Mouse (Mus musculus) midbrain, embryonic 11.5 days (tissue): ENCODE data around the gene Lactbl1. TPM values are rescaled to one million over a fixed set of nuclear protein-coding genes. Genes with fewer than 3 reads are reported as not detected.

ENCODE experiments used
- ATAC-seq: fragments of 200-750 bp; cut with Nextera tagmentation; 2 replicates; pipeline ENCODE4 v1.8.0; 2017; ENCODE audit warnings: moderate TSS enrichment, moderate library complexity; ENCODE audit not compliant: low FRiP score
- DNase-seq: peaks from one replicate; pipeline ENCODE4 v3.0.0; 2015; ENCODE audit warnings: low spot score; ENCODE audit errors: missing footprints
- H3K27ac ChIP-seq: fragments of 300-500 bp; sonication (generic); 2 replicates; pipeline ENCODE4 v1.5.1; 2014; ENCODE audit warnings: low read depth, low read length
- H3K27me3 ChIP-seq: fragments of 300-500 bp; sonication (generic); 2 replicates; pipeline ENCODE4 v1.6.1; 2014; ENCODE audit warnings: mild to moderate bottlenecking, low read length, moderate library complexity, mixed read lengths; ENCODE audit not compliant: control insufficient read depth, insufficient read depth
- H3K36me3 ChIP-seq: fragments of 300-500 bp; sonication (generic); 2 replicates; pipeline ENCODE4 v1.6.1; 2014; ENCODE audit warnings: mild to moderate bottlenecking, low read length, moderate library complexity, mixed read lengths; ENCODE audit not compliant: control insufficient read depth, insufficient read depth
- H3K4me1 ChIP-seq: fragments of 300-500 bp; sonication (generic); 2 replicates; pipeline ENCODE4 v1.6.1; 2014; ENCODE audit warnings: low read length; ENCODE audit not compliant: control insufficient read depth, insufficient read depth
- H3K4me2 ChIP-seq: fragments of 300-500 bp; sonication (generic); 2 replicates; pipeline ENCODE4 v1.6.1; 2014; ENCODE audit warnings: mild to moderate bottlenecking, moderate library complexity
- H3K4me3 ChIP-seq: fragments of 300-500 bp; sonication (generic); 2 replicates; pipeline ENCODE4 v1.5.1; 2014; ENCODE audit warnings: low read depth, low read length
- H3K9ac ChIP-seq: fragments of 300-500 bp; sonication (generic); 2 replicates; pipeline ENCODE4 v1.6.1; 2014; ENCODE audit warnings: low read length
- H3K9me3 ChIP-seq: fragments of 300-500 bp; sonication (generic); 2 replicates; pipeline ENCODE4 v1.6.1; 2016; ENCODE audit warnings: low read length; ENCODE audit not compliant: control insufficient read depth
- WGBS: fragments of 180-500 bp; shearing (Covaris S2); extraction: QIAGEN DNeasy Blood & Tissue Kit; methylation state at CpG from one replicate; pipeline ENCODE4 v1.1.7; 2014; 5-methylcytosine and 5-hydroxymethylcytosine counted together
- polyA plus RNA-seq: library from polyadenylated mRNA; unstranded; fragments of >200 nt; fragmentation: Nextera tagmentation; extraction: Ambion mirVana; gene quantifications from 2 replicates; pipeline ENCODE4 v1.2.1, GENCODE M21; 2014

Gene Lactbl1
- polyA plus RNA-seq, result 0.06 TPM in 1 of 2 replicates, not detected in the other

DNA sequence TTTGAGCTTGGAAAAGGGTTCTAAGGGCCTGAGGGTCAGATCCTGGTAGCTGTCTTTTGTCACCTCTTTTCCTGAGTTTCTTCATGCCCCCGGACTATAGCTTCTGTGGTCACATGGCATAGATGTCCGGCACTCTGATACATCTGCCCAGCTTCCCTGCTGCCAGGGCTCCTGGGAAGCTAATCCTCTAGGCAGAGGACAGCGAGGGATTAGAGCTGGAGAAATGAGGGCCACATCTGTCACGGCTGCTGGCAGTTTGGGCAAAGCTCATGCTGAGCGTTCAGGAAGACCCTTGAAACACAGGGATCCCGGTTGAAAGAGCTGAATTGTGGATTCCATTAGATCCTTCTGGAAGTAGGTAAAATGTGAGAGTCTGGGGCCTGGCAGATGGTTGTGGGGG lies at the start of gene Lactbl1:
Gene Lactbl1, plus strand, starts transcription at position 234 of the 400 bp plus-strand sequence.
- Histone ChIP-seq H3K4me3 (no peak within 1 kb of the TSS), H3K36me3 (no peaks in the 10 kb centered on the region), H3K9me3 (no peaks in the 10 kb centered on the region), H3K27me3 (no peaks in the 10 kb centered on the region), H3K4me1 (0 out of 2 replicates have a peak, but pooled peaks cover 2% of the 10 kb centered on the region), H3K27ac (no peak within 1 kb of the TSS), H3K4me2 (no peak within 1 kb of the TSS), H3K9ac (no peak within 1 kb of the TSS)
- WGBS, result 27% methylated on average over 6 of the region's 6 CpGs
- DNase-seq (peak; percentile 81), ATAC-seq (no peak)

DNA sequence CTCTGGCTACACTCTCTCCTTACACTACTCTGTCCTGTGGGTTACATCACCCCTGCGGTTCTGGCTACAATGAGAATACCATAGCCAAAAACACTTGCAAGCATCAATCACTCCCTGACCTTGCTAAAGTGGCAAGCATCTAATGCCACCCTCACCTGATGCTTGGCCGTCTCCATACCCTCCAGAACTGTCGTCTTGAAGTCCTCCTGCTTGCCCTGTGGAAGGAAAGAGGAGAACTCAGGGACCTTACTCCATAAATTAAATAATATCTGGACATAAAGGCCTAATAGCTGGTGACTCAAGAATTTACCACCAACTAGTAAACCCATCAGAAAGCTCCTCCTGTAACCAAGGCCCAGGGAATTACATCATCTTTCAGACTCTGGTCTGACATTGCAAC lies 40.5 kb upstream of the Lactbl1 start:
- H3K9ac ChIP-seq, result no peak overlapping the region
- ATAC-seq (no peak), DNase-seq (no peak)
- no peaks in the 10 kb centered on the region for H3K36me3 ChIP-seq
- no peaks in the 10 kb centered on the region for H3K4me1 ChIP-seq
- no peaks in the 10 kb centered on the region for H3K27me3 ChIP-seq
- H3K9me3 ChIP-seq, result no peaks in the 10 kb centered on the region
- no peak overlapping the region for H3K27ac ChIP-seq
- no peak overlapping the region for H3K4me3 ChIP-seq
- 93% methylated on average over 3 of the region's 3 CpGs for WGBS
- no peak overlapping the region for H3K4me2 ChIP-seq

DNA sequence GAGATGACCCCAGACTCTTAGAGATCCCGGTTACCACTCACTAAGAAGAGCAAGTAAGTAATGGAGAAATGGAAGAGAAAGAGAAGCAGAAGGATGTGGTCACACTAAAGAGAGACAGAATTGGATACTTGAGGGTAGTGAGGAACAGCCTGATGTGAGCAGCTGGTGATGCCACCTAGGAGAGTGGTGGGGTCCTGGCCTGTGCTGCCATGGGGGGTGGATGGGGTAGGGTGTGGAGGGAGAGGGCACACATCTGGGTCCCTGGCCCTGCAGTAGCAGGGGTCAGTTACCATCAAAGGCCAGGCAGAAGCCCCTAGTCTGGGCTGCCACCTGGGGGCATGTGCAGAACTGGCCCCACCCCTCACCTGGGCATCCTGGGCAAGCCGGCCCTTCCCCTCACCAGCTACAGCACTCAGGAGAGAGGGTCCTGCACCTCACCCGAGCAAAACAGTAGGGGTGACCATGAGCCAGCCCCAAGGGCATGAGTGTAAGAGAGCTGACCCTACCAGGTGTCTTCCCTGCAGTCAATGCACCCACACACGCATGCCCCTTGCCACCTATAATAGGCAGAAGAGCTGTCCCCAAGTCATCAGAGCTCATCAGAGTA lies 35.1 kb upstream of the Lactbl1 start:
- H3K9ac ChIP-seq, result no peak overlapping the region
- DNase-seq (no peak), ATAC-seq (no peak)
- H3K4me3 ChIP-seq, result no peak overlapping the region
- H3K4me1 ChIP-seq, result no peaks in the 10 kb centered on the region
- H3K27ac ChIP-seq, result no peak overlapping the region
- H3K27me3 ChIP-seq, result no peaks in the 10 kb centered on the region
- H3K4me2 ChIP-seq, result no peak overlapping the region
- no peaks in the 10 kb centered on the region for H3K9me3 ChIP-seq
- WGBS, result 87% methylated on average over 4 of the region's 4 CpGs
- H3K36me3 ChIP-seq, result peaks cover 2% of the 10 kb centered on the region; the same call in 1 of the 2 replicates

DNA sequence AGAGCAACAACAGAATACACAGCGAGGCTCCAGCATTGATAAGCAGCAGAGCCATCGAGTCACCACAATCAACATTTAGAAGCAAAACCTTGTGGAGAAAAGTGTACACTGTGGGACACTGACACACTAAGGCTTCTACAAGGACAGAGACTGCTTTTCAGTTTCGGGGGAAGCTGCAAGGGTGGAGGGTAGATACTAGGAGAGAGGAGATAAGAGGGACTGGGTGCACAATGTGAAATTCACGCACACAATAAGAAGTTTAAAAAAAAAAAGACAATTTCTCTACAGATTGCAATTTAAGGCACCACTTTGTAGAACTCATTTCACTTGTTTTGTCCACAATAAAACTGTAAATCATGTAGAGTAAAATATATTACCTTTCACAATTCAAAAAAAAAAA lies 34.4 kb upstream of the Lactbl1 start:
- peaks cover 2% of the 10 kb centered on the region; the same call in 1 of the 2 replicates for H3K36me3 ChIP-seq
- DNase-seq, result peak; percentile 72
- no peak overlapping the region for H3K4me2 ChIP-seq
- no peak overlapping the region for H3K9ac ChIP-seq
- no peaks in the 10 kb centered on the region for H3K9me3 ChIP-seq
- no peak for ATAC-seq
- no peak overlapping the region for H3K27ac ChIP-seq
- H3K4me1 ChIP-seq, result no peaks in the 10 kb centered on the region
- no peak overlapping the region for H3K4me3 ChIP-seq
- H3K27me3 ChIP-seq, result no peaks in the 10 kb centered on the region
- WGBS, result 89% methylated on average over 4 of the region's 4 CpGs

DNA sequence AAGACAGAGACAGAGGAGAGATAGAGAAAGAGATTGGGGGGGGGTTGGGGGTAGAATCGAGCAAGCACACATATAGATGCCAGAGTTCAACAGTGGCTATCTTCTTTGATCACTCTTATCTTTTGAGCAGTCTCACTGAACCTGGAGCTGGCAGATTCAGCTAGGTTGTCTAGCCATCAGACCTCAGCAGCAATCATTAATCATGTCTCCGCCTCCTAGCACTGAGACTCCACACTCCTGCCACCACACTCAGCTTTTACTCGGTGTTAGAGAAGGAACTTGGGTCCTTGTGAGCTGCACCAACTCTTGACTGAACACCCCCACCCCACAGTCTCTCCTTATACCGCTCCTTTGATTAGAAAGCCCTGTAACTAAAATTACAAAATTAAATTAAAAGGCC lies 30.3 kb upstream of the Lactbl1 start:
- H3K36me3 ChIP-seq, result peaks cover 2% of the 10 kb centered on the region; the same call in 1 of the 2 replicates
- no peak for DNase-seq

DNA sequence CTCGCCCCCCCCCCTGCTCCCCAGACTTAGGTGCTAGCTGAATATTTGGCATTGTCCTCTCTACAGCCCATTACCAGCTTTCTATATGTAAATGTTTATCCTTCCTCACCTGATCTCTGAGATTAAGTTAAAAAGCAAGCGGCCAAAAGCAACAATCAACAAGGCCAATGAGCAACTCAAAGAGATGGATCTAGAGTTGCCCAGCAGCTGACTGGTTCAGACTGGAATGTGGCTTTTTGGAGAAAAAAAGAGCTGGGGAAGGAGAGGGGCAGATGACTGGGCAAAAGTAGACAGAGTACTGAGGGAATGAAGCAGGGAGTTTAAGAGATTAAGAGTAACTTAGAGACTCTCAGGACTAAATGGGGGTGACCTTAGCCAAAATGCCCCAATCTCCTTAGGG lies 28.4 kb upstream of the Lactbl1 start:
- Histone ChIP-seq H3K36me3 (peaks cover 2% of the 10 kb centered on the region; the same call in 1 of the 2 replicates), H3K4me1 (0 out of 2 replicates have a peak, but pooled peaks cover 5% of the 10 kb centered on the region), H3K27me3 (no peaks in the 10 kb centered on the region), H3K27ac (no peak overlapping the region), H3K4me3 (no peak overlapping the region), H3K9me3 (no peaks in the 10 kb centered on the region), H3K9ac (no peak overlapping the region), H3K4me2 (no peak overlapping the region)
- ATAC-seq (no peak), DNase-seq (no peak)
- 87% methylated on average over 2 of the region's 2 CpGs for WGBS

More for the DNA sequence above, 30.3 kb upstream of the Lactbl1 start:
- no peak overlapping the region for H3K27ac ChIP-seq
- no peak overlapping the region for H3K4me2 ChIP-seq
- WGBS, result 88% methylated on average over 4 of the region's 4 CpGs
- no peak overlapping the region for H3K9ac ChIP-seq
- H3K27me3 ChIP-seq, result no peaks in the 10 kb centered on the region
- ATAC-seq, result no peak
- H3K4me1 ChIP-seq, result 0 out of 2 replicates have a peak, but pooled peaks cover 5% of the 10 kb centered on the region
- no peaks in the 10 kb centered on the region for H3K9me3 ChIP-seq
- H3K4me3 ChIP-seq, result no peak overlapping the region

DNA sequence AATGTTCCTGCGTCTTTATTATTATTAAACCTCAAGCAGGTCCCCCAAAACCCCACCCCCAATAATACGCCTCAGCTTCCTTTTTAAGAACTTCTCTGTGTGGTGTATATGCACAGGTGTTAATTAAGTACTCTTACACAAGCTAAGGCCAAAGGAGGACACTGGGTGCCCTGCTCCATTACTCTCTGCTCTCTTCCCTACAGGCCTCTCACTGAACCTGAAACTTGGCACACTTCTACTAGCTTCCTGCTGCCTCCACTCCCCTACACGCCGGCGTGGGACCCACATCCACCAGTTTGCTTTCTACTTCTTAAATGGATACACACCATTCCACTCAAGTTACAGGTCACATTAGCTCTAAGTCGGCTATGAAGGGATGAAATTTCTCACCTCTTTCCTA lies 27.2 kb upstream of the Lactbl1 start:
- Histone ChIP-seq H3K4me1 (peaks cover 5% of the 10 kb centered on the region; the same call in 1 of the 2 replicates), H3K36me3 (peaks cover 2% of the 10 kb centered on the region; the same call in 1 of the 2 replicates), H3K9me3 (no peaks in the 10 kb centered on the region; the same call in 1 of the 2 replicates), H3K27me3 (no peaks in the 10 kb centered on the region), H3K9ac (no peak overlapping the region), H3K4me2 (no peak overlapping the region), H3K4me3 (no peak overlapping the region), H3K27ac (no peak overlapping the region)
- 91% methylated on average over 6 of the region's 6 CpGs for WGBS
- DNase-seq (peak; percentile 59), ATAC-seq (no peak)

DNA sequence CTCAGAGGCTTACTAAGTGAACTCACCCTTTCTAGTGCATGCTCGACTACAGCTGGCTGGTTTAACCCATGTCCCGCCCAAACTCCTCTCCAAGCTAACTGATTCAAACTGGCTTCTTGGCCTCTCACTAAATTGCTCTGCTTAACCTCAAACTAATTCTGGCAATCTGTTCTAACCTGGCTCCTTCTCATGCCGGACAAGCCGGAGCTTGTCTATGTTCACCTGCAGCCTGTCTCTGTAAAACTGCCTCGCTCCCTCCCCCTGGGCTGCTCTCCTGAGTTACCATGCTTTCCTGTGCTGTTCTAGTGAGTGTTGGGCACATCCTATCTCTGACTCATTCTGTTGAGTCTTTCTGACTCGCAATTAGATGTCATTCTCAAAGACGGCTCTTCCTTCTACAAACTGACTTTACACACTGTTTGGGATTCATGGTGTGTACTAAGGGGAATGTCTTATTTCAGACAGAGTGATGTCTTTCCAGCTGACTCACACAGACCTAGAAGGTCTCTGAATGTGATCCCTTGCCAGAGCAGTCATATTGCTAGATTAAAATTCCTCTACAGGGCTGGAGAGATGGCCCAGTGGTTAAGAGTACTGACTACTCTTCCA lies 24.0 kb upstream of the Lactbl1 start:
- H3K4me3 ChIP-seq, result no peak overlapping the region
- WGBS, result 95% methylated on average over 7 of the region's 7 CpGs
- no peaks in the 10 kb centered on the region; the same call in 1 of the 2 replicates for H3K9me3 ChIP-seq
- no peak overlapping the region for H3K27ac ChIP-seq
- DNase-seq, result peak; percentile 67
- ATAC-seq, result no peak
- no peak overlapping the region for H3K4me2 ChIP-seq
- no peaks in the 10 kb centered on the region for H3K36me3 ChIP-seq
- H3K27me3 ChIP-seq, result no peaks in the 10 kb centered on the region
- no peak overlapping the region for H3K9ac ChIP-seq
- peaks cover 13% of the 10 kb centered on the region for H3K4me1 ChIP-seq

DNA sequence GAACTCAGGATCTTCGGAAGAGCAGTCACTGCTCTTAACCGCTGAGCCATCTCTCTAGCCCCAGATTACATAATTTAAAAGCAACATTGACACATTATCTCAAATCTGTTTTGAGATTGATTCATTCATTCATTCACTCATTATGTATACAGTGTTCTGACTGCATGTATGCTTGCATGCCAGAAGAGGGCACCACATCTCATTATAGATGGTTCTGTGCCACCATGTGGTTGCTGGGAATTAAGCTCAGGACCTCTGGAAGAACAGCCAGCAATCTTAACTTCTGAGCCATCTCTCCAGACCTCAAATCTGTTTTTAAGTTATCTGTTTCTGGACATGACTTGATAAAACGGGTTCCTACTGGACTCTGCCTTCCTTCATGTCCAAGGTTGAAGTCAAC lies 22.6 kb upstream of the Lactbl1 start:
- H3K4me1 ChIP-seq, result peaks cover 9% of the 10 kb centered on the region
- H3K9me3 ChIP-seq, result no peaks in the 10 kb centered on the region; the same call in 1 of the 2 replicates
- DNase-seq, result peak; percentile 84
- no peak overlapping the region for H3K27ac ChIP-seq
- no peak overlapping the region for H3K9ac ChIP-seq
- H3K27me3 ChIP-seq, result no peaks in the 10 kb centered on the region
- H3K4me2 ChIP-seq, result no peak overlapping the region
- WGBS, result 96% methylated on average over 3 of the region's 3 CpGs
- no peak overlapping the region for H3K4me3 ChIP-seq
- no peaks in the 10 kb centered on the region for H3K36me3 ChIP-seq
- ATAC-seq, result no peak
